Mouse (Mus musculus): ENCODE results near the gene Ptprg. TPM values are rescaled to one million over a fixed set of nuclear protein-coding genes. Genes with fewer than 3 reads are reported as not detected.

Gene Ptprg
- polyA plus RNA-seq, 1 experiment from 2014 or later: 15.8 TPM

- Histone ChIP-seq H3K4me1 (ENCODE audit: control insufficient read depth in 2 of 2, insufficient read depth in 2 of 2, low read length in 2 of 2) (peaks cover 9 to 21% of the 10 kb centered on the region in 2 experiments), H3K36me3 (ENCODE audit: control insufficient read depth, insufficient read depth, low read length) (no peaks in the 10 kb centered on the region), H3K4me2 (ENCODE audit: low read length) (peak overlapping the region; percentile 95), H3K27ac (replicated peaks in 1 of 2; ENCODE audit: control insufficient read depth in 1 of 2, insufficient read depth in 1 of 2, low read depth in 2 of 2, low read length in 2 of 2) (0 out of 4 replicates have a peak overlapping the region, but pooled peaks of 1 of the 2 experiments have one; percentile 6), H3K9me3 (ENCODE audit: control insufficient read depth, low read length) (no peaks in the 10 kb centered on the region), H3K9ac (ENCODE audit: low read length) (peak overlapping the region; percentile 93), H3K27me3 (ENCODE audit: control insufficient read depth, insufficient read depth, low read length) (no peaks in the 10 kb centered on the region), H3K4me3 (ENCODE audit: control insufficient read depth in 1 of 2, insufficient read depth in 1 of 2, low read depth in 1 of 2, low read length in 2 of 2) (peak overlapping the region; percentile 72 to 93)
- no peak for ATAC-seq (ENCODE audit: insufficient number of reproducible peaks, insufficient read depth, low FRiP score, low read depth)
- 3% methylated on average over 26 of the region's 26 CpGs for WGBS
These were observed 3.2 kb downstream of the Ptprg start for GRCm38 (mm10) chr14:11556356-11557130.

- no peak for ATAC-seq (ENCODE audit: insufficient number of reproducible peaks, insufficient read depth, low FRiP score, low read depth)
- Histone ChIP-seq H3K27ac (replicated peaks in 1 of 2; ENCODE audit: control insufficient read depth in 1 of 2, insufficient read depth in 1 of 2, low read depth in 2 of 2, low read length in 2 of 2) (no peak overlapping the region), H3K4me2 (ENCODE audit: low read length) (no peak overlapping the region), H3K27me3 (ENCODE audit: control insufficient read depth, insufficient read depth, low read length) (no peaks in the 10 kb centered on the region), H3K36me3 (ENCODE audit: control insufficient read depth, insufficient read depth, low read length) (no peaks in the 10 kb centered on the region), H3K4me1 (ENCODE audit: control insufficient read depth in 2 of 2, insufficient read depth in 2 of 2, low read length in 2 of 2) (peaks cover 5 to 13% of the 10 kb centered on the region in 2 experiments; a peak in 3 of 4 replicates), H3K4me3 (ENCODE audit: control insufficient read depth in 1 of 2, insufficient read depth in 1 of 2, low read depth in 1 of 2, low read length in 2 of 2) (no peak overlapping the region), H3K9ac (ENCODE audit: low read length) (no peak overlapping the region), H3K9me3 (ENCODE audit: control insufficient read depth, low read length) (no peaks in the 10 kb centered on the region)
These were observed 5.2 kb downstream of the Ptprg start for GRCm38 (mm10) chr14:11558496-11558895.

GRCm38 (mm10) chr14:11560641-11561232 is 7.4 kb downstream of the Ptprg start:
- 62% methylated on average over 8 of the region's 8 CpGs for WGBS
- H3K36me3 ChIP-seq (ENCODE audit: control insufficient read depth, insufficient read depth, low read length): no peaks in the 10 kb centered on the region
- no peak overlapping the region for H3K9ac ChIP-seq (ENCODE audit: low read length)
- ATAC-seq (ENCODE audit: insufficient number of reproducible peaks, insufficient read depth, low FRiP score, low read depth): no peak
- H3K27ac ChIP-seq (replicated peaks in 1 of 2; ENCODE audit: control insufficient read depth in 1 of 2, insufficient read depth in 1 of 2, low read depth in 2 of 2, low read length in 2 of 2): no peak overlapping the region
- peaks cover 5 to 13% of the 10 kb centered on the region in 2 experiments; a peak in 3 of 4 replicates for H3K4me1 ChIP-seq (ENCODE audit: control insufficient read depth in 2 of 2, insufficient read depth in 2 of 2, low read length in 2 of 2)
- no peaks in the 10 kb centered on the region for H3K27me3 ChIP-seq (ENCODE audit: control insufficient read depth, insufficient read depth, low read length)
- no peak overlapping the region for H3K4me3 ChIP-seq (ENCODE audit: control insufficient read depth in 1 of 2, insufficient read depth in 1 of 2, low read depth in 1 of 2, low read length in 2 of 2)
- no peak overlapping the region for H3K4me2 ChIP-seq (ENCODE audit: low read length)
- H3K9me3 ChIP-seq (ENCODE audit: control insufficient read depth, low read length): no peaks in the 10 kb centered on the region

- H3K27ac ChIP-seq (replicated peaks in 1 of 2; ENCODE audit: control insufficient read depth in 1 of 2, insufficient read depth in 1 of 2, low read depth in 2 of 2, low read length in 2 of 2): no peak overlapping the region
- no peaks in the 10 kb centered on the region for H3K36me3 ChIP-seq (ENCODE audit: control insufficient read depth, insufficient read depth, low read length)
- no peak overlapping the region for H3K9ac ChIP-seq (ENCODE audit: low read length)
- 77% methylated on average over 4 of the region's 4 CpGs for WGBS
- H3K4me2 ChIP-seq (ENCODE audit: low read length): no peak overlapping the region
- no peak for ATAC-seq (ENCODE audit: insufficient number of reproducible peaks, insufficient read depth, low FRiP score, low read depth)
- no peak overlapping the region for H3K4me3 ChIP-seq (ENCODE audit: control insufficient read depth in 1 of 2, insufficient read depth in 1 of 2, low read depth in 1 of 2, low read length in 2 of 2)
- no peaks in the 10 kb centered on the region for H3K9me3 ChIP-seq (ENCODE audit: control insufficient read depth, low read length)
- peaks cover 5 to 7% of the 10 kb centered on the region in 2 experiments; a peak in 3 of 4 replicates for H3K4me1 ChIP-seq (ENCODE audit: control insufficient read depth in 2 of 2, insufficient read depth in 2 of 2, low read length in 2 of 2)
- no peaks in the 10 kb centered on the region for H3K27me3 ChIP-seq (ENCODE audit: control insufficient read depth, insufficient read depth, low read length)
These were observed 8.1 kb downstream of the Ptprg start for GRCm38 (mm10) chr14:11561397-11561796.

- Histone ChIP-seq H3K27ac (replicated peaks in 1 of 2; ENCODE audit: control insufficient read depth in 1 of 2, insufficient read depth in 1 of 2, low read depth in 2 of 2, low read length in 2 of 2) (no peak overlapping the region), H3K4me1 (ENCODE audit: control insufficient read depth in 2 of 2, insufficient read depth in 2 of 2, low read length in 2 of 2) (peaks cover 0 to 3% of the 10 kb centered on the region in 2 experiments; a peak in 1 of 4 replicates), H3K4me2 (ENCODE audit: low read length) (no peak overlapping the region), H3K9me3 (ENCODE audit: control insufficient read depth, low read length) (no peaks in the 10 kb centered on the region), H3K36me3 (ENCODE audit: control insufficient read depth, insufficient read depth, low read length) (no peaks in the 10 kb centered on the region), H3K4me3 (ENCODE audit: control insufficient read depth in 1 of 2, insufficient read depth in 1 of 2, low read depth in 1 of 2, low read length in 2 of 2) (no peak overlapping the region), H3K9ac (ENCODE audit: low read length) (no peak overlapping the region), H3K27me3 (ENCODE audit: control insufficient read depth, insufficient read depth, low read length) (no peaks in the 10 kb centered on the region)
- ATAC-seq (ENCODE audit: insufficient number of reproducible peaks, insufficient read depth, low FRiP score, low read depth): no peak
- 80% methylated on average over 2 of the region's 2 CpGs for WGBS
These were observed 9.5 kb downstream of the Ptprg start for GRCm38 (mm10) chr14:11562870-11563269.

- H3K36me3 ChIP-seq (ENCODE audit: control insufficient read depth, insufficient read depth, low read length): no peaks in the 10 kb centered on the region
- no peaks in the 10 kb centered on the region for H3K9me3 ChIP-seq (ENCODE audit: control insufficient read depth, low read length)
- no peak overlapping the region for H3K9ac ChIP-seq (ENCODE audit: low read length)
- peaks cover 0 to 3% of the 10 kb centered on the region in 2 experiments; a peak in 1 of 4 replicates for H3K4me1 ChIP-seq (ENCODE audit: control insufficient read depth in 2 of 2, insufficient read depth in 2 of 2, low read length in 2 of 2)
- WGBS: 89% methylated on average over 5 of the region's 5 CpGs
- H3K27ac ChIP-seq (replicated peaks in 1 of 2; ENCODE audit: control insufficient read depth in 1 of 2, insufficient read depth in 1 of 2, low read depth in 2 of 2, low read length in 2 of 2): no peak overlapping the region
- H3K4me2 ChIP-seq (ENCODE audit: low read length): no peak overlapping the region
- H3K27me3 ChIP-seq (ENCODE audit: control insufficient read depth, insufficient read depth, low read length): no peaks in the 10 kb centered on the region
- H3K4me3 ChIP-seq (ENCODE audit: control insufficient read depth in 1 of 2, insufficient read depth in 1 of 2, low read depth in 1 of 2, low read length in 2 of 2): no peak overlapping the region
- no peak for ATAC-seq (ENCODE audit: insufficient number of reproducible peaks, insufficient read depth, low FRiP score, low read depth)
These were observed 10.3 kb downstream of the Ptprg start for GRCm38 (mm10) chr14:11563656-11564055.

GRCm38 (mm10) chr14:11564456-11564855 is 11.1 kb downstream of the Ptprg start:
- Histone ChIP-seq H3K4me3 (ENCODE audit: control insufficient read depth in 1 of 2, insufficient read depth in 1 of 2, low read depth in 1 of 2, low read length in 2 of 2) (no peak overlapping the region), H3K4me1 (ENCODE audit: control insufficient read depth in 2 of 2, insufficient read depth in 2 of 2, low read length in 2 of 2) (peaks cover 0 to 3% of the 10 kb centered on the region in 2 experiments; a peak in 1 of 4 replicates), H3K36me3 (ENCODE audit: control insufficient read depth, insufficient read depth, low read length) (no peaks in the 10 kb centered on the region), H3K27me3 (ENCODE audit: control insufficient read depth, insufficient read depth, low read length) (no peaks in the 10 kb centered on the region), H3K9ac (ENCODE audit: low read length) (no peak overlapping the region), H3K9me3 (ENCODE audit: control insufficient read depth, low read length) (no peaks in the 10 kb centered on the region), H3K27ac (replicated peaks in 1 of 2; ENCODE audit: control insufficient read depth in 1 of 2, insufficient read depth in 1 of 2, low read depth in 2 of 2, low read length in 2 of 2) (no peak overlapping the region), H3K4me2 (ENCODE audit: low read length) (no peak overlapping the region)
- ATAC-seq (ENCODE audit: insufficient number of reproducible peaks, insufficient read depth, low FRiP score, low read depth): no peak
- WGBS: 56% methylated on average over 3 of the region's 3 CpGs
